ENCODE assay signal across 11 mouse cellular contexts in genomic region chr1:133367606-133368488, GRCm38 (mm10). TPM values are rescaled to one million over a fixed set of nuclear protein-coding genes. Genes with fewer than 3 reads are reported as not detected.
DNase-seq lines count a peak whose midpoint lies in the region; ATAC-seq and TF ChIP-seq lines count a peak whose summit lies in the region.
"Had no signal": no experiment of that assay in that cellular context is flagged by ENCODE, and none has a peak within 500 bp of the region (broad histone marks: within the 10 kb centered on the region; RNA-seq: fewer than 3 reads in every experiment).

No protein-coding gene starts in this region.

- no peak for ATAC-seq in hindbrain, embryonic 11.5 days (ENCODE audit: low FRiP score)
- no peak for ATAC-seq in hindbrain, embryonic 12.5 days (ENCODE audit: low FRiP score)
- no peak for ATAC-seq in limb, embryonic 12.5 days (ENCODE audit: insufficient number of reproducible peaks, insufficient read depth, low FRiP score, low TSS enrichment, low read depth)
- ATAC-seq: Patski had no signal

- peaks cover 18% of the 10 kb centered on the region for H3K27me3 ChIP-seq in hindbrain, embryonic 11.5 days (ENCODE audit: control insufficient read depth, insufficient read depth, low read length)
- peaks cover 32% of the 10 kb centered on the region for H3K27me3 ChIP-seq in hindbrain, embryonic 12.5 days
- H3K27me3 ChIP-seq in MEL (ENCODE audit: control insufficient read depth in 1 of 2, insufficient read depth in 2 of 2, low read length in 2 of 2) = peaks cover 1 to 6% of the 10 kb centered on the region in 2 experiments
- H3K27me3 ChIP-seq in limb, embryonic 12.5 days = peaks cover 40% of the 10 kb centered on the region

- H3K36me3 ChIP-seq in hindbrain, embryonic 11.5 days (ENCODE audit: control insufficient read depth, insufficient read depth, low read length) = no peaks in the 10 kb centered on the region
- no peaks in the 10 kb centered on the region for H3K36me3 ChIP-seq in hindbrain, embryonic 12.5 days
- H3K36me3 ChIP-seq in MEL (ENCODE audit: control insufficient read depth in 1 of 2, insufficient read depth in 2 of 2, low read length in 2 of 2) = peaks cover 0 to 6% of the 10 kb centered on the region in 2 experiments; a peak in 2 of 4 replicates
- H3K36me3 ChIP-seq in limb, embryonic 12.5 days = no peaks in the 10 kb centered on the region

- H3K27ac ChIP-seq in hindbrain, embryonic 11.5 days (ENCODE audit: low read depth, low read length) = peak overlapping the region; percentile 10; the same call in 1 of the 2 replicates
- no peak overlapping the region for H3K27ac ChIP-seq in hindbrain, embryonic 12.5 days
- H3K27ac ChIP-seq in MEL (ENCODE audit: control insufficient read depth, low read depth, low read length) = no peak overlapping the region
- H3K27ac ChIP-seq in limb, embryonic 12.5 days = peak overlapping the region; percentile 35; the same call in 1 of the 2 replicates

- no peaks in the 10 kb centered on the region for H3K9me3 ChIP-seq in hindbrain, embryonic 11.5 days (ENCODE audit: control insufficient read depth, low read length)
- H3K9me3 ChIP-seq in hindbrain, embryonic 12.5 days (replicated peaks) = no peaks in the 10 kb centered on the region
- no peaks in the 10 kb centered on the region for H3K9me3 ChIP-seq in MEL (replicated peaks; ENCODE audit: insufficient read depth, low read length)
- H3K9me3 ChIP-seq in limb, embryonic 12.5 days = no peaks in the 10 kb centered on the region

- H3K4me3 ChIP-seq in hindbrain, embryonic 11.5 days (ENCODE audit: low read depth, low read length) = no peak overlapping the region
- no peak overlapping the region for H3K4me3 ChIP-seq in hindbrain, embryonic 12.5 days
- H3K4me3 ChIP-seq in MEL (ENCODE audit: control insufficient read depth in 1 of 2, insufficient read depth in 1 of 2, low read depth in 2 of 2, low read length in 2 of 2) = no peak overlapping the region
- no peak overlapping the region for H3K4me3 ChIP-seq in limb, embryonic 12.5 days (replicated peaks)
- H3K4me3 ChIP-seq: myocyte had no signal

- H3K4me2 ChIP-seq in hindbrain, embryonic 11.5 days (replicated peaks; ENCODE audit: low read depth, low read length) = no peak overlapping the region
- H3K4me2 ChIP-seq in hindbrain, embryonic 12.5 days (replicated peaks) = no peak overlapping the region
- no peak overlapping the region for H3K4me2 ChIP-seq in limb, embryonic 12.5 days

- H3K4me1 ChIP-seq in hindbrain, embryonic 11.5 days (replicated peaks; ENCODE audit: control insufficient read depth, insufficient read depth, low read length) = peaks cover 10% of the 10 kb centered on the region; the same call in 1 of the 2 replicates
- H3K4me1 ChIP-seq in hindbrain, embryonic 12.5 days = peaks cover 31% of the 10 kb centered on the region
- peaks cover 0 to 16% of the 10 kb centered on the region in 2 experiments; a peak in 2 of 4 replicates for H3K4me1 ChIP-seq in MEL (ENCODE audit: control insufficient read depth in 1 of 2, insufficient read depth in 2 of 2, low read length in 2 of 2)
- peaks cover 27% of the 10 kb centered on the region for H3K4me1 ChIP-seq in limb, embryonic 12.5 days (replicated peaks)

- DNase-seq in hindbrain, embryonic 11.5 days (ENCODE audit: low spot score) = no peak
- DNase-seq in MEL (ENCODE audit: low read depth, low spot score) = no peak
- peak; percentile 57 for DNase-seq in embryo, embryonic 9.5 days (ENCODE audit: extremely low spot score)
- no peak for DNase-seq in kidney, adult 11 months
- DNase-seq in thymus, postnatal 4 days = no peak
- no peak for DNase-seq in right cerebral cortex, adult 2 months (ENCODE audit: low spot score in 2 of 2)

- TF ChIP-seq RAD21 in MEL (IDR thresholded peaks at IDR 0.05; ENCODE audit: low read depth, low read length) = no peak

- H3K79me2 ChIP-seq in MEL (ENCODE audit: control insufficient read depth, insufficient read depth, low read length, poor library complexity) = no peaks in the 10 kb centered on the region

- 16% methylated on average over 11 of the region's 11 CpGs for WGBS in hindbrain, embryonic 11.5 days
- WGBS in hindbrain, embryonic 12.5 days = 8% methylated on average over 11 of the region's 11 CpGs
- WGBS in limb, embryonic 12.5 days = 10% methylated on average over 11 of the region's 11 CpGs

- TF ChIP-seq EP300 in MEL (IDR thresholded peaks at IDR 0.05; ENCODE audit: low read depth in 1 of 2, low read length in 2 of 2) = no peak

- TF ChIP-seq CTCF in MEL (IDR thresholded peaks at IDR 0.05 in 2 of 3, conservative IDR thresholded peaks at IDR 0.05 in 1 of 3; ENCODE audit: control insufficient read depth in 1 of 3, insufficient read depth in 1 of 3, low read depth in 2 of 3, low read length in 3 of 3, poor library complexity in 1 of 3, severe bottlenecking in 1 of 3) = no peak

- 0 out of 2 replicates have a peak overlapping the region, but pooled peaks have one; percentile 4 for H3K9ac ChIP-seq in hindbrain, embryonic 11.5 days (ENCODE audit: low read depth, low read length)
- no peak overlapping the region for H3K9ac ChIP-seq in hindbrain, embryonic 12.5 days
- no peak overlapping the region for H3K9ac ChIP-seq in MEL (ENCODE audit: control insufficient read depth, low read depth, low read length, poor library complexity, severe bottlenecking)
- 0 out of 2 replicates have a peak overlapping the region, but pooled peaks have one; percentile 8 for H3K9ac ChIP-seq in limb, embryonic 12.5 days (replicated peaks)

- no peak for TF ChIP-seq POLR2A in MEL (IDR thresholded peaks at IDR 0.05; ENCODE audit: control insufficient read depth in 1 of 2, insufficient read depth in 1 of 2, low read depth in 1 of 2, low read length in 2 of 2, poor library complexity in 1 of 2)

TF ChIP-seq in MEL, 35 proteins besides CTCF, POLR2A, EP300 and RAD21:
- TF ChIP-seq ELF1 (IDR thresholded peaks at IDR 0.05; ENCODE audit: low read depth, low read length) (0 out of 2 replicates have a peak, but pooled peaks have one; percentile 9), BHLHE40 (IDR thresholded peaks at IDR 0.05; ENCODE audit: borderline replicate concordance, low read depth, low read length) (no peak)

RNA-seq across cellular contexts. Expression of gene Etnk2, which starts 4.5 kb away (rescaled TPM):
- 2.9 and 3.1 TPM in 2 replicates for polyA plus RNA-seq in hindbrain, embryonic 11.5 days (2014; fragmentation: Nextera tagmentation; extraction: Ambion mirVana)
- 5.2 and 5.6 TPM in 2 replicates for polyA plus RNA-seq in hindbrain, embryonic 12.5 days (2016; fragmentation: Nextera tagmentation; extraction: Ambion mirVana)
- total RNA-seq in MEL (2012; rRNA removed) = 0.08 TPM in 1 of 2 replicates, not detected in the other
- under 1 TPM in 1 of 2 experiments, not detected in 1; 0.06 TPM for polyA plus RNA-seq in MEL (2012; ENCODE audit: insufficient read depth in 1 of 2, insufficient read length in 2 of 2, low read depth in 1 of 2, low replicate concordance in 2 of 2, missing spikeins in 1 of 2)
- 1.3 and 1.7 TPM in 2 replicates for polyA plus RNA-seq in limb, embryonic 12.5 days (2016; fragmentation: Nextera tagmentation; extraction: Ambion mirVana)

RNA-seq across cellular contexts. Expression of gene Ren1, which starts 17.5 kb away (rescaled TPM):
- 0.70 and 1.2 TPM in 2 replicates for polyA plus RNA-seq in hindbrain, embryonic 11.5 days (2014; fragmentation: Nextera tagmentation; extraction: Ambion mirVana)
- 0.99 and 1.9 TPM in 2 replicates for polyA plus RNA-seq in hindbrain, embryonic 12.5 days (2016; fragmentation: Nextera tagmentation; extraction: Ambion mirVana)
- 6.9 and 7.1 TPM in 2 replicates for total RNA-seq in MEL (2012; rRNA removed)
- 10 to 100 TPM in 1 of 2 experiments, not detected in 1; 16.8 TPM for polyA plus RNA-seq in MEL (2012; ENCODE audit: insufficient read depth in 1 of 2, insufficient read length in 2 of 2, low read depth in 1 of 2, low replicate concordance in 2 of 2, missing spikeins in 1 of 2)
- polyA plus RNA-seq in limb, embryonic 12.5 days (2016; fragmentation: Nextera tagmentation; extraction: Ambion mirVana) = not detected in 2 replicates
- polyA plus RNA-seq: heart, embryonic 14.5 days; myocyte; Patski had no signal

RNA-seq across cellular contexts. Expression of gene Kiss1, which starts 46.2 kb away (rescaled TPM):
- not detected in 2 replicates for polyA plus RNA-seq in hindbrain, embryonic 11.5 days (2014; fragmentation: Nextera tagmentation; extraction: Ambion mirVana)
- polyA plus RNA-seq in hindbrain, embryonic 12.5 days (2016; fragmentation: Nextera tagmentation; extraction: Ambion mirVana) = not detected in 2 replicates
- not detected in 2 replicates for total RNA-seq in MEL (2012; rRNA removed)
- not detected for polyA plus RNA-seq in MEL (2012; ENCODE audit: insufficient read depth in 1 of 2, insufficient read length in 2 of 2, low read depth in 1 of 2, low replicate concordance in 2 of 2, missing spikeins in 1 of 2)
- polyA plus RNA-seq in limb, embryonic 12.5 days (2016; fragmentation: Nextera tagmentation; extraction: Ambion mirVana) = not detected in 2 replicates
- polyA plus RNA-seq: heart, embryonic 14.5 days; myocyte; Patski had no signal

RNA-seq across cellular contexts. Expression of gene Sox13, which starts 56.3 kb away (rescaled TPM):
- polyA plus RNA-seq in hindbrain, embryonic 11.5 days (2014; fragmentation: Nextera tagmentation; extraction: Ambion mirVana) = 12.5 and 15.9 TPM in 2 replicates
- 17.5 and 19.2 TPM in 2 replicates for polyA plus RNA-seq in hindbrain, embryonic 12.5 days (2016; fragmentation: Nextera tagmentation; extraction: Ambion mirVana)
- total RNA-seq in MEL (2012; rRNA removed) = not detected in 2 replicates
- under 1 TPM in 1 of 2 experiments, not detected in 1; 0.03 TPM for polyA plus RNA-seq in MEL (2012; ENCODE audit: insufficient read depth in 1 of 2, insufficient read length in 2 of 2, low read depth in 1 of 2, low replicate concordance in 2 of 2, missing spikeins in 1 of 2)
- 5.6 and 8.0 TPM in 2 replicates for polyA plus RNA-seq in limb, embryonic 12.5 days (2016; fragmentation: Nextera tagmentation; extraction: Ambion mirVana)

RNA-seq across cellular contexts. Expression of gene Golt1a, which starts 58.2 kb away (rescaled TPM):
- polyA plus RNA-seq in hindbrain, embryonic 11.5 days (2014; fragmentation: Nextera tagmentation; extraction: Ambion mirVana) = not detected in 2 replicates
- polyA plus RNA-seq in hindbrain, embryonic 12.5 days (2016; fragmentation: Nextera tagmentation; extraction: Ambion mirVana) = not detected in 2 replicates
- not detected in 2 replicates for total RNA-seq in MEL (2012; rRNA removed)
- polyA plus RNA-seq in MEL (2012; ENCODE audit: insufficient read depth in 1 of 2, insufficient read length in 2 of 2, low read depth in 1 of 2, low replicate concordance in 2 of 2, missing spikeins in 1 of 2) = not detected
- polyA plus RNA-seq in limb, embryonic 12.5 days (2016; fragmentation: Nextera tagmentation; extraction: Ambion mirVana) = not detected in 2 replicates
- polyA plus RNA-seq: heart, embryonic 14.5 days; myocyte had no signal

Comparison
In these comparisons a context has a peak if more than half of its experiments do, and no peak if none do; other contexts are left out.
1. H3K27ac ChIP-seq: peak in hindbrain, embryonic 11.5 days (single experiment) and limb, embryonic 12.5 days (single experiment); none in hindbrain, embryonic 12.5 days (single experiment) and MEL (single experiment).
2. H3K9ac ChIP-seq: peak in hindbrain, embryonic 11.5 days (single experiment) and limb, embryonic 12.5 days (single experiment); none in hindbrain, embryonic 12.5 days (single experiment) and MEL (single experiment).